Mouse (Mus musculus) liver, embryonic 15.5 days (tissue): ENCODE measurements around the gene Hexdc. TPM values are rescaled to one million over a fixed set of nuclear protein-coding genes. Genes with fewer than 3 reads are reported as not detected.

Source experiments
- ATAC-seq: fragments of 200-750 bp; cut with Nextera tagmentation; 2 replicates; pipeline ENCODE4 v1.8.0; 2017; ENCODE audit warnings: moderate number of reproducible peaks, mild to moderate bottlenecking, moderate library complexity; ENCODE audit not compliant: insufficient read depth
- H3K27ac ChIP-seq: fragments of 300-500 bp; sonication (generic); replicated peaks from 2 replicates; pipeline ENCODE4 v1.5.1; 2015; ENCODE audit warnings: mild to moderate bottlenecking, inconsistent platforms
- H3K27me3 ChIP-seq: fragments of 300-500 bp; sonication (generic); 2 replicates; pipeline ENCODE4 v1.6.1; 2015; ENCODE audit warnings: mild to moderate bottlenecking, inconsistent platforms
- H3K36me3 ChIP-seq: fragments of 300-500 bp; sonication (generic); replicated peaks from 2 replicates; pipeline ENCODE4 v1.6.1; 2015; ENCODE audit warnings: moderate library complexity, mild to moderate bottlenecking, inconsistent platforms
- H3K4me1 ChIP-seq: fragments of 300-500 bp; sonication (generic); replicated peaks from 2 replicates; pipeline ENCODE4 v1.6.1; 2015; ENCODE audit warnings: inconsistent platforms
- H3K4me2 ChIP-seq: fragments of 300-500 bp; sonication (generic); 2 replicates; pipeline ENCODE4 v1.6.1; 2015; ENCODE audit warnings: moderate library complexity, mild to moderate bottlenecking, inconsistent platforms
- H3K4me3 ChIP-seq: fragments of 300-500 bp; sonication (generic); replicated peaks from 2 replicates; pipeline ENCODE4 v1.5.1; 2015; ENCODE audit warnings: mild to moderate bottlenecking, inconsistent platforms
- H3K9ac ChIP-seq: fragments of 300-500 bp; sonication (generic); 2 replicates; pipeline ENCODE4 v1.6.1; 2015; ENCODE audit warnings: moderate library complexity, mild to moderate bottlenecking, inconsistent platforms
- H3K9me3 ChIP-seq: fragments of 300-500 bp; sonication (generic); replicated peaks from 2 replicates; pipeline ENCODE4 v1.6.1; 2016; ENCODE audit warnings: inconsistent platforms
- WGBS: fragments of 180-500 bp; shearing (Covaris S2); methylation state at CpG from one replicate; pipeline ENCODE4 v1.1.7; 2015; ENCODE audit warnings: mixed read lengths; ENCODE audit not compliant: insufficient replicate concordance; 5-methylcytosine and 5-hydroxymethylcytosine counted together
- polyA plus RNA-seq: library from polyadenylated mRNA; unstranded; fragments of >200 nt; fragmentation: Nextera tagmentation; extraction: Ambion mirVana; gene quantifications from 2 replicates; pipeline ENCODE4 v1.2.1, GENCODE M21; 2015

Gene Hexdc
- polyA plus RNA-seq, 1 experiment from 2014 or later, result 3.0 TPM

DNA sequence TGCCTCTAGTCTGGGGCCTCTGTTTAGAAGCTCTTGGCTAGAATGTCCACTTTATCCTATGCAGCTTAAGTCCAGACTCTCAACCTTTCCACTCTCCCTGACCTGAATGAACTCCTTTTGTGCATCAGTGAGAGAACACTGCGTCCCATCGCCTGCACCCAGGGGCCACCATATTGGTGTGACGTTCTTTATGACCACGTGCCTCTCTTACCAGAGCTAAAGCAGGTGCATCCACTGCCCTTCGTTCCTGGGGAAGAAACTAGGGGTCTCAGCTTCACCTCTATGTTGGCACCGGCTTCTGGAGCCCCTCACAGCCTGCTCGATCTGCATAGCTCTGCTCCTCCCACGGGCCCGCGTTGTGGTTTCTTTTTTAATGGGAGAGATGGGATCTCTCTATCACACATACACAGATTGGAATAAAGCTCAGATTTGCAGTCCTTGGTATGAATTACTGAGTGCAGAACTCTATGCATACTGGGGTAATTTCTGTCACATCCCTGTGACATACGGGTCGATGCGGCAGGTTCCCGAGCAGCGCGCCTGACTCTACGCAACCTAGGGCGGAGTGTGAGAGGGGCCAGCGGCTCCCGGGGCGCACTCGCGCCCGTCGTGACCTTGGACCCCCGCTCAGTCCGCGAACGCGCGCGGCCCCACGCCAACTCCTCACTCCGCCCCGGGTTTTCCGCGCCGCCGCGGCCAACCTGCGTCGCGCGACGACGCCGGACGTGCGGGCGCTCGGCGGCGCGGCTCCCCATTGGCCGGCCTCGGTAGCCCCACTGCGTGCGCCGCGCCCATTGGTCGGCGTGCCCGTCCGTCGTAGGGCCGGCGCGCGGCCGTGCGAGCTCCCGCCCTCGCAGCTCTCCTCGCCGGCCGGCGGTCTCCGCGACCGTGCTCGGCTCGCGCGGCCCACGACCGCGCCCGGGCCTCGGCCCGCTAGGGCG lies 55.2 kb downstream of the Hexdc start, which contains the start of gene Foxk2:
Gene Foxk2, plus strand, starts transcription at position 831 of the 941 bp plus-strand sequence.
- H3K27ac ChIP-seq, result peak within 1 kb of the TSS; percentile 87
- H3K4me1 ChIP-seq, result peaks cover 46% of the 10 kb centered on the region
- peak within 1 kb of the TSS; percentile 96 for H3K9ac ChIP-seq
- H3K4me2 ChIP-seq, result peak within 1 kb of the TSS; percentile 97
- under 1% methylated on average over 84 of the region's 91 CpGs for WGBS
- H3K4me3 ChIP-seq, result peak within 1 kb of the TSS; percentile 97
- no peaks in the 10 kb centered on the region for H3K27me3 ChIP-seq
- no peaks in the 10 kb centered on the region for H3K9me3 ChIP-seq
- ATAC-seq, result peak; percentile 98
- H3K36me3 ChIP-seq, result peaks cover 53% of the 10 kb centered on the region

DNA sequence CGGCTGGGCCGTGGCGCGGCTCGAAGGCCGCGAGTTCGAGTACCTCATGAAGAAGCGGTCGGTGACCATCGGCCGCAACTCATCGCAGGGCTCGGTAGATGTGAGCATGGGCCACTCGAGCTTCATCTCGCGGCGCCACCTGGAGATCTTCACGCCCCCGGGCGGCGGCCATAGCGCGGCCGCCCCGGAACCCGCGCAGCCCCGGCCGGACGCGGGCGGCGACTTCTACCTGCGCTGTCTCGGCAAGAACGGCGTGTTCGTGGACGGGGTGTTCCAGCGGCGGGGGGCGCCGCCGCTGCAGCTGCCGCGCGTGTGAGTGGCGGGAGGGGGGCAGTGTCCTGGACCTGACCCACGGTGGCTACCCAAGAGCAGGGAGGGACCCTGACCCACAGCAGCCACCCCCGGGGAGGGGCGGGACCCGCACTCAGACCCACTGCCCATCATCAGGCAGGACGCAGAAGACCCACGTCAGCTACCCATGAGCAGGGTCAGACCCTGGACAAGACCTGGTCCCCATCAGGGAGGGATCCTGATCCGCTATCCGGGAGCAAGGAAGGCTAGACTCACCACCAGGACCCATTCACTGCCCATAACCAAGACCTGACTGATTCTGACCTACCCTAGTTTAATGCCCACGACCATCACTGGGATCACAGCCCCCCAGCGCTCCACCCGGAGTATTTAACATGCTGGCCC lies 56.1 kb downstream of the Hexdc start:
- H3K36me3 ChIP-seq, result peaks cover 51% of the 10 kb centered on the region
- peak overlapping the region; percentile 97 for H3K4me3 ChIP-seq
- peak overlapping the region; percentile 96 for H3K9ac ChIP-seq
- peak overlapping the region; percentile 97 for H3K4me2 ChIP-seq
- H3K27me3 ChIP-seq, result no peaks in the 10 kb centered on the region
- peak overlapping the region; percentile 87 for H3K27ac ChIP-seq
- ATAC-seq, result peak; percentile 48
- WGBS, result under 1% methylated on average over 60 of the region's 60 CpGs
- no peaks in the 10 kb centered on the region for H3K9me3 ChIP-seq
- H3K4me1 ChIP-seq, result peaks cover 46% of the 10 kb centered on the region

DNA sequence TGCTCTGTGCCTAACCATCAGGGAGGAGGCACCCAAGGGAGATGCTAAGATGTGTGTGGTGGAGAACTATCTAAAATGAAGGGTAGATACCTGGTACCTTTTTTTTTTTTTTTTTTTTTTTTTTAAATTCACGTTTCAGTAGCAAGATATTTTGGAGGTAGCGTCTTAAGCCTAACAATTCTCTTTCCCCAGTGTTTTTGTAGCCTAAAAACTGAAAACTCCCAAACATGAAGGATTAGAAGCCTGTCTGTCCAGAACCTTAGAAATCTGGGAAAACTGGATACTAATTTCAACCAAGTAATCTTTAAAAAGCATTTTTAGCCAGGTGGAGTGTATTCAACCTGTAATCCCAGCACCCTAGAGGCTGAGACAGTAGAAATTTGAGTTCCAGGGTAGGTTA lies 56.8 kb downstream of the Hexdc start:
- H3K36me3 ChIP-seq, result peaks cover 50% of the 10 kb centered on the region
- peak overlapping the region; percentile 96 for H3K9ac ChIP-seq
- H3K4me2 ChIP-seq, result peak overlapping the region; percentile 97
- H3K4me3 ChIP-seq, result peak overlapping the region; percentile 97
- no peak for ATAC-seq
- no peaks in the 10 kb centered on the region for H3K9me3 ChIP-seq
- peak overlapping the region; percentile 87 for H3K27ac ChIP-seq
- H3K4me1 ChIP-seq, result peaks cover 46% of the 10 kb centered on the region
- 30% methylated on average over 2 of the region's 2 CpGs for WGBS
- H3K27me3 ChIP-seq, result no peaks in the 10 kb centered on the region

Other genes starting within 250 kb of the Hexdc start
- gene Csnk1d, start 213.1 kb upstream of the Hexdc start, polyA plus RNA-seq, result 36.1 and 38.5 TPM in 2 replicates
- gene Cd7, start 165.0 kb upstream of the Hexdc start, polyA plus RNA-seq, result 0.70 and 0.97 TPM in 2 replicates
- 0.08 and 0.23 TPM in 2 replicates for gene Sectm1b, start 140.9 kb upstream of the Hexdc start, polyA plus RNA-seq
- gene Sectm1a, start 123.2 kb upstream of the Hexdc start, polyA plus RNA-seq, result 0.68 and 1.7 TPM in 2 replicates
- gene Tex19.2, start 85.8 kb upstream of the Hexdc start, polyA plus RNA-seq, result 0.06 and 0.07 TPM in 2 replicates
- gene Tex19.1, start 58.3 kb upstream of the Hexdc start, polyA plus RNA-seq, result 0.09 TPM in 1 of 2 replicates, not detected in the other
- gene Uts2r, start 44.2 kb upstream of the Hexdc start, polyA plus RNA-seq, result 0.05 and 0.13 TPM in 2 replicates
- 14.3 and 16.3 TPM in 2 replicates for gene Ogfod3, start 278 bp downstream of the Hexdc start, polyA plus RNA-seq
- 20.5 and 20.7 TPM in 2 replicates for gene Cybc1, start 24.9 kb downstream of the Hexdc start, polyA plus RNA-seq
- 117 and 136 TPM in 2 replicates for gene Narf, start 32.8 kb downstream of the Hexdc start, polyA plus RNA-seq
- 2.8 and 3.9 TPM in 2 replicates for gene Foxk2, start 55.6 kb downstream of the Hexdc start, polyA plus RNA-seq
- gene Wdr45b, start 150.0 kb downstream of the Hexdc start, polyA plus RNA-seq, result 18.5 and 20.1 TPM in 2 replicates
- 1.3 and 1.4 TPM in 2 replicates for gene Rab40b, start 183.8 kb downstream of the Hexdc start, polyA plus RNA-seq
- 27.3 and 28.1 TPM in 2 replicates for gene Fn3krp, start 217.0 kb downstream of the Hexdc start, polyA plus RNA-seq
- gene Fn3k, start 230.5 kb downstream of the Hexdc start, polyA plus RNA-seq, result 43.7 and 46.6 TPM in 2 replicates
- 20.2 and 22.7 TPM in 2 replicates for gene Tbcd, start 247.5 kb downstream of the Hexdc start, polyA plus RNA-seq